Mouse (Mus musculus): ENCODE data around the gene Fam89a.

GRCm38 (mm10) chr8:124794486-124794780 is 42.8 kb upstream of the Fam89a start:
- TF ChIP-seq POLR2A (IDR thresholded peaks at IDR 0.05; ENCODE audit: low read depth, low read length) (no peak), CTCF (IDR thresholded peaks at IDR 0.05; ENCODE audit: extremely low read depth, insufficient read length, insufficient replicate concordance, low read depth, low read length) (no peak)
